Mouse (Mus musculus) heart, postnatal 0 days (tissue): ENCODE results near the gene Rilpl1.

Experiments used
- CTCF ChIP-seq: IDR thresholded peaks from 2 replicates; pipeline ENCODE4 v1.5.1; 2016; ENCODE audit warnings: antibody characterized with exemption, control low read depth, low read depth
- EP300 ChIP-seq: IDR thresholded peaks from 2 replicates; pipeline ENCODE4 v1.6.1; 2016; ENCODE audit warnings: antibody characterized with exemption, low read depth

DNA sequence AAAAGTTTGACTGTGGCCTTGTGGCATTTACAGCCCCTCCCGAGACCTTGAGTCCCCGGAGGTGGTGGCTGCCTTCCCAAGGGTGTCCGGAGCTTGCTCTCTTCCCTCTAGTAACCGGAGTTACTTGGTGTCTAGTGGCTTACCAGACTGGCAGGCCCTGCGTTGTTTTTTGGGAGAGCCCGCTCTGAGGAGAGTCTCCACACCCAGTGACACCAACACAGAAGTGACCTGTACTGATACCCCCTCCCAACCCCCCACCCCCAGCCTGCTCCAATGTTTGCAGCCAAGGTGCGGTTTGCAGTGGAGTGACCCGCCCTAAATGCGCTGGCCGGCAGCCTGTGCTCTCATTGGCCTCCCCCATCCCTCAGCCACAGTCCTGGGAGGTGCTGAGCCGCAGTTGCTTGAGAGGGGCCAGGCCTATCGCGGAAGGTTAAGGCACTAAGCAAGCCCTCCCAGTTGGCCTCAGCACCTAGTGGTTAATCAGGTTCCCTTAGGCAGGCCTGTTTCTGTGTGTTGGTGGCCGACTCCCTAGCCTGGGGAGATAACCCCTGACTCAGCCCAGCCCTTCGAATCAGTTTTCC, 84.8 kb downstream of the Rilpl1 start:
- TF ChIP-seq CTCF (peak; percentile 18), EP300 (no peak)
